Mouse (Mus musculus) stomach, postnatal 0 days (tissue): Measurements from ENCODE around the gene Foxn3. TPM values are rescaled to one million over a fixed set of nuclear protein-coding genes. Genes with fewer than 3 reads are reported as not detected.

Experiments
- ATAC-seq: fragments of 200-750 bp; cut with Nextera tagmentation; 2 replicates; pipeline ENCODE4 v1.8.0; 2017; ENCODE audit not compliant: low FRiP score, low TSS enrichment
- DNase-seq: peaks from one replicate; pipeline ENCODE4 v3.0.0-alpha.2; 2016; ENCODE audit warnings: low spot score
- H3K27ac ChIP-seq: fragments of 300-500 bp; sonication (generic); replicated peaks from 2 replicates; pipeline ENCODE4 v1.5.1; 2014; ENCODE audit warnings: mild to moderate bottlenecking, control low read depth
- H3K27me3 ChIP-seq: fragments of 300-500 bp; sonication (generic); 2 replicates; pipeline ENCODE4 v1.6.1; 2014; ENCODE audit warnings: low read length; ENCODE audit not compliant: control insufficient read depth, insufficient read depth
- H3K36me3 ChIP-seq: fragments of 300-500 bp; sonication (generic); 2 replicates; pipeline ENCODE4 v1.6.1; 2014; ENCODE audit warnings: low read length, mixed read lengths; ENCODE audit not compliant: control insufficient read depth, insufficient read depth
- H3K4me1 ChIP-seq: fragments of 300-500 bp; sonication (generic); replicated peaks from 2 replicates; pipeline ENCODE4 v1.6.1; 2014; ENCODE audit warnings: antibody characterized with exemption; ENCODE audit not compliant: control insufficient read depth, insufficient read depth
- H3K4me2 ChIP-seq: fragments of 300-500 bp; sonication (generic); replicated peaks from 2 replicates; pipeline ENCODE4 v1.6.1; 2014; ENCODE audit warnings: low read depth, mild to moderate bottlenecking, control low read depth, moderate library complexity
- H3K4me3 ChIP-seq: fragments of 300-500 bp; sonication (generic); 2 replicates; pipeline ENCODE4 v1.5.1; 2014; ENCODE audit warnings: low read depth, low read length, control low read depth
- H3K9ac ChIP-seq: fragments of 300-500 bp; sonication (generic); 2 replicates; pipeline ENCODE4 v1.6.1; 2014; ENCODE audit warnings: mild to moderate bottlenecking, low read length, control low read depth, mixed read lengths
- H3K9me3 ChIP-seq: fragments of 300-500 bp; sonication (generic); 2 replicates; pipeline ENCODE4 v1.6.1; 2016; ENCODE audit warnings: low read length; ENCODE audit not compliant: control insufficient read depth
- CTCF ChIP-seq: IDR thresholded peaks from 2 replicates; pipeline ENCODE4 v1.5.1; 2016; ENCODE audit warnings: antibody characterized with exemption, low read depth, mild to moderate bottlenecking, moderate library complexity
- EP300 ChIP-seq: optimal IDR thresholded peaks from 2 replicates; pipeline ENCODE3; 2016; ENCODE audit warnings: antibody characterized with exemption
- WGBS: fragments of 180-500 bp; shearing (Covaris S2); extraction: QIAGEN DNeasy Blood & Tissue Kit; methylation state at CpG from one replicate; pipeline ENCODE4 v1.1.7; 2014; 5-methylcytosine and 5-hydroxymethylcytosine counted together
- polyA plus RNA-seq: library from polyadenylated mRNA; unstranded; fragments of >200 nt; fragmentation: Nextera tagmentation; extraction: Ambion mirVana; gene quantifications from 2 replicates; pipeline ENCODE4 v1.2.1, GENCODE M21; 2015

Gene Foxn3
- polyA plus RNA-seq, 1 experiment from 2014 or later = 40.1 TPM

GRCm38 (mm10) chr12:99333304-99333968 lies 229.9 kb downstream of the Foxn3 start:
- no peak overlapping the region for H3K4me2 ChIP-seq
- no peaks in the 10 kb centered on the region for H3K27me3 ChIP-seq
- no peak overlapping the region for H3K4me3 ChIP-seq
- H3K36me3 ChIP-seq = peaks cover 2% of the 10 kb centered on the region; the same call in 1 of the 2 replicates
- no peak overlapping the region for H3K27ac ChIP-seq
- H3K9me3 ChIP-seq = no peaks in the 10 kb centered on the region
- no peak for TF ChIP-seq EP300
- no peak for TF ChIP-seq CTCF
- H3K9ac ChIP-seq = no peak overlapping the region
- DNase-seq (no peak), ATAC-seq (no peak)
- WGBS = 69% methylated on average over 20 of the region's 20 CpGs
- H3K4me1 ChIP-seq = peaks cover 11% of the 10 kb centered on the region

- no peak for TF ChIP-seq CTCF
- TF ChIP-seq EP300 = no peak
- DNase-seq (no peak), ATAC-seq (no peak)
- peak overlapping the region; percentile 30; the same call in 1 of the 2 replicates for H3K27ac ChIP-seq
- 68% methylated on average over 16 of the region's 16 CpGs for WGBS
- peaks cover 2% of the 10 kb centered on the region; the same call in 1 of the 2 replicates for H3K36me3 ChIP-seq
- H3K4me1 ChIP-seq = peaks cover 10% of the 10 kb centered on the region
- no peak overlapping the region for H3K4me2 ChIP-seq
- no peaks in the 10 kb centered on the region for H3K9me3 ChIP-seq
- no peak overlapping the region for H3K4me3 ChIP-seq
- H3K27me3 ChIP-seq = no peaks in the 10 kb centered on the region
- no peak overlapping the region for H3K9ac ChIP-seq
Measured at GRCm38 (mm10) chr12:99332144-99332807, 231.1 kb downstream of the Foxn3 start.

- no peaks in the 10 kb centered on the region for H3K27me3 ChIP-seq
- H3K4me3 ChIP-seq = no peak overlapping the region
- TF ChIP-seq CTCF = no peak
- TF ChIP-seq EP300 = no peak
- no peak overlapping the region for H3K4me2 ChIP-seq
- no peaks in the 10 kb centered on the region for H3K9me3 ChIP-seq
- WGBS = 49% methylated on average over 5 of the region's 8 CpGs
- peaks cover 2% of the 10 kb centered on the region; the same call in 1 of the 2 replicates for H3K36me3 ChIP-seq
- H3K27ac ChIP-seq = no peak overlapping the region; the same call in 1 of the 2 replicates
- DNase-seq (no peak), ATAC-seq (no peak)
- peaks cover 5% of the 10 kb centered on the region; the same call in 1 of the 2 replicates for H3K4me1 ChIP-seq
- no peak overlapping the region for H3K9ac ChIP-seq
Measured at GRCm38 (mm10) chr12:99331341-99331947, 231.9 kb downstream of the Foxn3 start.

- Histone ChIP-seq H3K36me3 (peaks cover 2% of the 10 kb centered on the region; the same call in 1 of the 2 replicates), H3K9ac (no peak overlapping the region), H3K4me1 (0 out of 2 replicates have a peak, but pooled peaks cover 5% of the 10 kb centered on the region), H3K4me2 (no peak overlapping the region), H3K27ac (peak overlapping the region; percentile 65; the same call in 1 of the 2 replicates), H3K9me3 (no peaks in the 10 kb centered on the region), H3K4me3 (no peak overlapping the region), H3K27me3 (no peaks in the 10 kb centered on the region)
- ATAC-seq = peak; percentile 55; the same call in 1 of the 2 replicates
- no peak for DNase-seq
- no peak for TF ChIP-seq EP300
- TF ChIP-seq CTCF = no peak
- 78% methylated on average over 12 of the region's 12 CpGs for WGBS
Measured at GRCm38 (mm10) chr12:99330822-99331285, 232.5 kb downstream of the Foxn3 start.

- Histone ChIP-seq H3K9ac (no peak overlapping the region), H3K27me3 (no peaks in the 10 kb centered on the region), H3K4me2 (no peak overlapping the region), H3K4me3 (no peak overlapping the region), H3K27ac (peak overlapping the region; percentile 24), H3K36me3 (peaks cover 2% of the 10 kb centered on the region; the same call in 1 of the 2 replicates), H3K9me3 (no peaks in the 10 kb centered on the region), H3K4me1 (0 out of 2 replicates have a peak, but pooled peaks cover 5% of the 10 kb centered on the region)
- 41% methylated on average over 20 of the region's 20 CpGs for WGBS
- DNase-seq (no peak), ATAC-seq (no peak; the same call in 1 of the 2 replicates)
- TF ChIP-seq CTCF (no peak), EP300 (no peak)
Measured at GRCm38 (mm10) chr12:99329301-99330257, 233.8 kb downstream of the Foxn3 start.
